Mouse (Mus musculus) small intestine, adult 2 months (tissue): ENCODE data around the gene Gm42420.

ENCODE experiments used
- CTCF ChIP-seq: fragments of 200-500 bp; IDR thresholded peaks from 2 replicates; pipeline ENCODE4 v1.5.1; 2012; ENCODE audit warnings: low read depth, mild to moderate bottlenecking, control low read depth, inconsistent platforms, low read length, moderate library complexity, mixed read lengths; ENCODE audit not compliant: insufficient replicate concordance, insufficient read length; ENCODE audit errors: extremely low read depth
- POLR2A ChIP-seq: fragments of 200-500 bp; IDR thresholded peaks from 2 replicates; pipeline ENCODE4 v1.6.1; 2012; ENCODE audit warnings: low read depth, mild to moderate bottlenecking, control low read depth, inconsistent platforms, low read length, moderate library complexity

GRCm38 (mm10) chr6:39537276-39537675 is 48.3 kb upstream of the Gm42420 start:
- no peak for TF ChIP-seq POLR2A
- TF ChIP-seq CTCF, result no peak
